Mouse (Mus musculus) 3134 (cell line): ENCODE measurements around the gene Atf1.
A peak's percentile ranks its signal among the peaks of the same experiment; 100 is the strongest.
"Not testable (repeated sequence)": the region's sequence is repeated elsewhere in the genome, so short reads cannot be mapped to it uniquely, and the experiment has no call there.

Experiments
- DNase-seq: peaks from one replicate; pipeline ENCODE4 v3.0.0-alpha.2; 2011; ENCODE audit warnings: low spot score; ENCODE audit not compliant: insufficient read length; ENCODE audit errors: extremely low read depth

Atf1 gene

DNA sequence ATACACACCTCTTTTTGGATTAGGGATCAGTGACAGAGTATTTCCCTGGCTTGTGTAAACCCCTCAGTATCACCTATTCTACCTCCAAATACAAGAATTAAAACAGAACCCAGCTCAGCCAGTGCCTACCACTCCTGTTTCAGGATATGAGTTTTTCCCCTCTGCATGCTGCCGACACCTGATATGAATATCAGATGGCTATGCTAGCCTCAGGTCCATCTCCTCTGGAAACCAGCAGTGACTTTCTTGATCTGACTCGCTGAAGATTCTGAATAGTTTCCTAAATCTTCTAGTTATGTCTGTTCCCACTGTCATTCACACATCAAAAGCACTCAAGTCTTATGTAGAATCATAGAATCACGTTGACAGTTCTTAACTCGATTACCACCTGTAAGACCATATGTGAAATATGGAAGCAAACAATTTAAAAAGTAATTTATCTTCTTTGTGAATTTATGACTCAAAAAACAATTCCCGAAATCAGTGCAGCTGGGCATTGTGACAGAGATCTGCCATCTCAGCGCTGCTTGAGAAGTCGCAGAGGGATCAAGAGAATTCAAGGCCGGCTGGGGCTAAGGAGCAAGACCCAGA is 75.9 kb downstream of the Atf1 start:
- DNase-seq = no peak

- peak; percentile 43 for DNase-seq
These were observed 76.7 kb downstream of the Atf1 start, which contains the start of gene Mettl7a1 for GRCm38 (mm10) chr15:100304019-100304991. Gene Mettl7a1, plus strand, starts transcription at chr15:100304140.

GRCm38 (mm10) chr15:100306201-100306600 is 78.6 kb downstream of the Atf1 start:
- no peak for DNase-seq

DNA sequence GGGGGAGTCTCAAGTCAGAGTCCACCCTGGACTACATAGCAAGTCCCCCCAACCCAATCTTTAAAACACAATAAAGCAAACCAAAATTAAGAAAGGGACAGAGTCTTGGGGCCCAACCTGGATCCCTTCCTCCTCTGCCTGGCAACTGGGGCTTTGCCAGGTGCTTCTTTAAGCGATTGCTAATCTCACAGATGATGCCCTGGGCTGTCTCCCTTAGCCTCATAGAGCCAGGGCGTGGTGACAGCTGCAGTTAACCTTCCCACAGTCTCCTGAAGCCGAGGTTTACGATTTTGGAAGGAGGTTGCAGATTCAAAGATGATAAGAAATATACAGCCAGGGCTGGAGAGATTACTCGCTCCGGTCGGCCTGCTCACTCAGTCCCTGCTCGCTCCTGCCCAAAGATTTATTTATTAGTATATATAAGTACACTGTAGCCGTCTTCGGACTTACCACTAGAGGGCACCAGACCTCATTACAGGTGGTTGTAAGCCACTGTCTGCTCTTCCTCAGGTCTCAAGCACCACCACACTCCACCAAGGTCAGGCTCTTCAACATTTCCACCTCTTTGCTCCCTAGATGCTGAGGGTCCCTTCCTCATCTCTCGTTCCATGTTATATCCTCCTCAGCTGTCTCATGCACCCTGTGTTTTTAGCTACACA is 79.9 kb downstream of the Atf1 start:
- DNase-seq = not testable (repeated sequence)
